Comparison of ENCODE assay signal across 8 mouse cellular contexts in the genomic region with DNA sequence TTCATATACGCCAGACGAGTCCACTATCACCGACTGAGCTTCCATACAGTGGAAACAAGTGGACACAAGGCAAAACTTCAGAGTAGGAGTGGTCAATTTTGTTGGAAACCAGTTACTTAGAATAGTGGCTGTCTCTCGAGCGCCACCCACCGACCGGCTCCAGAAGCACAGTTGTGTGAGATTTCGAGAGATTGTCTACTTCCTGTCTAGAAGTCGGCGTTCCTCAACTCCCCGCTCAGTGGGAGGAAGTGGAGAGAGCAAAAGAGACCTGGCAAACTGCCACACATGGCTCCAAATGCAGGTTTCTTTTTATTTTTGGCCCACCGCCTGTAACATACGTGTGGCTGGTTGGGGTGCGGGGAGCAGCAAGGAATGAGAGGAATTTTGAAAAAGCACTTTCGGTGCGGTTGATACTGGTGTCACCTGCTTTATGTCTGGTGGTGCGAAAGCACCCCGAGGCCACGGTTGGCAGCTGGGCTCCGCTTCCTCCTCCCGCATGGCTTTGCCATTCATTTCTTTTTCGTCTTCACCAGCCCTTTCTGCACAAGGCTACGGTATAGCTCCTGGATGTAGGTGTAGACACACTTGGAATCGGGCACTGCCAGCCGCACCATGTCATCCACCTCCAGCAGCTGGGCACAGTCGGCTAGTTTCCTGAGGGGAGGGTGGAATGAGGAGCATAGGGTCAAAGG. TPM values are rescaled to one million over a fixed set of nuclear protein-coding genes. Genes with fewer than 3 reads are reported as not detected.
DNase-seq lines count a peak whose midpoint lies in the region; ATAC-seq lines count a peak whose summit lies in the region.

No protein-coding gene starts in this region.

- H3K9ac ChIP-seq in intestine, embryonic 16.5 days (ENCODE audit: low read depth, low read length) = peak overlapping the region; percentile 20; the same call in 1 of the 2 replicates

- 35% methylated on average over 26 of the region's 26 CpGs for WGBS in intestine, embryonic 16.5 days

- peak; percentile 83 for DNase-seq in adrenal gland, adult 2 months
- DNase-seq in embryo, embryonic 9.5 days (ENCODE audit: extremely low spot score) = peak; percentile 89
- DNase-seq in gastrocnemius, postnatal 4 days (ENCODE audit: low spot score in 2 of 2) = peak; percentile 69 to 85
- peak; percentile 88 to 98 for DNase-seq in left cerebral cortex, postnatal 14 days (ENCODE audit: low spot score in 2 of 2)
- peak; percentile 80 for DNase-seq in right cerebral cortex, postnatal 14 days
- DNase-seq in urinary bladder, postnatal 14 days (ENCODE audit: low spot score) = peak; percentile 81

- peak; percentile 62 for ATAC-seq in intestine, embryonic 16.5 days
- peak; percentile 52 for ATAC-seq in megakaryocyte-erythroid progenitor cell, adult 5-6 weeks (replicated peaks; ENCODE audit: low FRiP score, low TSS enrichment, poor library complexity, severe bottlenecking)

- H3K27ac ChIP-seq in intestine, embryonic 16.5 days (ENCODE audit: low read length) = no peak overlapping the region

- H3K9me3 ChIP-seq in intestine, embryonic 16.5 days (ENCODE audit: control insufficient read depth, low read length) = no peaks in the 10 kb centered on the region

- no peaks in the 10 kb centered on the region for H3K27me3 ChIP-seq in intestine, embryonic 16.5 days (replicated peaks; ENCODE audit: control insufficient read depth, insufficient read depth, low read length)

- intact Hi-C loops in left cerebral cortex, postnatal 14 days (cut with DNase I) = loop anchor here (10.0 kb wide), 1 partner anchor 356 kb away; no protein-coding TSS in a partner anchor

- peak overlapping the region; percentile 51 for H3K4me2 ChIP-seq in intestine, embryonic 16.5 days (ENCODE audit: low read depth, low read length)

- H3K36me3 ChIP-seq in intestine, embryonic 16.5 days (ENCODE audit: control insufficient read depth, insufficient read depth, low read length) = no peaks in the 10 kb centered on the region

- H3K4me3 ChIP-seq in intestine, embryonic 16.5 days (ENCODE audit: low read length) = peak overlapping the region; percentile 31

- peaks cover 4% of the 10 kb centered on the region; the same call in 1 of the 2 replicates for H3K4me1 ChIP-seq in intestine, embryonic 16.5 days (ENCODE audit: control insufficient read depth, insufficient read depth, low read length)

RNA-seq across cellular contexts. Expression of a gene that starts 11.4 kb away (rescaled TPM):
- total RNA-seq in adrenal gland, adult 2 months (2021) = not detected
- polyA plus RNA-seq in adrenal gland, adult 2 months (2012; rRNA removed) = not detected in 2 replicates
- 10 to 100 TPM; 57.0 to 70.9 TPM for total RNA-seq in gastrocnemius, postnatal 4 days (2021)
- polyA plus RNA-seq in intestine, embryonic 16.5 days (2015; fragmentation: Nextera tagmentation; extraction: Ambion mirVana) = 0.10 and 0.17 TPM in 2 replicates
- not detected for total RNA-seq in left cerebral cortex, postnatal 14 days (2021)
- not detected in 2 replicates for total RNA-seq in megakaryocyte-erythroid progenitor cell, adult 5-6 weeks (2014; fragmentation: Nextera tagmentation)
- total RNA-seq in megakaryocyte-erythroid progenitor cell, adult 5-6 weeks (2017) = not detected in 2 replicates

RNA-seq across cellular contexts. Expression of a gene that starts 12.4 kb away (rescaled TPM):
- 10 to 100 TPM; 15.7 to 18.8 TPM for total RNA-seq in adrenal gland, adult 2 months (2021)
- 13.8 and 15.1 TPM in 2 replicates for polyA plus RNA-seq in adrenal gland, adult 2 months (2012; rRNA removed)
- 10 to 100 TPM; 10.7 to 11.4 TPM for total RNA-seq in gastrocnemius, postnatal 4 days (2021)
- polyA plus RNA-seq in intestine, embryonic 16.5 days (2015; fragmentation: Nextera tagmentation; extraction: Ambion mirVana) = 47.5 and 49.9 TPM in 2 replicates
- total RNA-seq in left cerebral cortex, postnatal 14 days (2021) = 1 to 10 TPM; 5.1 to 6.0 TPM
- 37.2 and 56.9 TPM in 2 replicates for total RNA-seq in megakaryocyte-erythroid progenitor cell, adult 5-6 weeks (2014; fragmentation: Nextera tagmentation)
- total RNA-seq in megakaryocyte-erythroid progenitor cell, adult 5-6 weeks (2017) = 35.3 and 56.3 TPM in 2 replicates

RNA-seq across cellular contexts. Expression of a gene that starts 15.8 kb away (rescaled TPM):
- total RNA-seq in adrenal gland, adult 2 months (2021) = 10 to 100 TPM; 38.5 to 59.6 TPM
- 17.0 and 19.2 TPM in 2 replicates for polyA plus RNA-seq in adrenal gland, adult 2 months (2012; rRNA removed)
- 10 to 100 TPM; 48.9 to 51.4 TPM for total RNA-seq in gastrocnemius, postnatal 4 days (2021)
- 59.7 and 61.5 TPM in 2 replicates for polyA plus RNA-seq in intestine, embryonic 16.5 days (2015; fragmentation: Nextera tagmentation; extraction: Ambion mirVana)
- 10 to 100 TPM; 59.7 to 63.5 TPM for total RNA-seq in left cerebral cortex, postnatal 14 days (2021)
- total RNA-seq in megakaryocyte-erythroid progenitor cell, adult 5-6 weeks (2014; fragmentation: Nextera tagmentation) = 91.6 and 94.6 TPM in 2 replicates
- 48.9 and 88.0 TPM in 2 replicates for total RNA-seq in megakaryocyte-erythroid progenitor cell, adult 5-6 weeks (2017)

RNA-seq across cellular contexts. Expression of a gene that starts 27.6 kb away (rescaled TPM):
- total RNA-seq in adrenal gland, adult 2 months (2021) = 10 to 100 TPM in 1 of 2 experiments, 1 to 10 TPM in 1; 4.4 to 12.7 TPM
- polyA plus RNA-seq in adrenal gland, adult 2 months (2012; rRNA removed) = 10.1 and 14.3 TPM in 2 replicates
- 1 to 10 TPM; 5.6 to 7.8 TPM for total RNA-seq in gastrocnemius, postnatal 4 days (2021)
- 12.8 and 14.6 TPM in 2 replicates for polyA plus RNA-seq in intestine, embryonic 16.5 days (2015; fragmentation: Nextera tagmentation; extraction: Ambion mirVana)
- under 1 TPM; 0.15 to 0.24 TPM for total RNA-seq in left cerebral cortex, postnatal 14 days (2021)
- total RNA-seq in megakaryocyte-erythroid progenitor cell, adult 5-6 weeks (2014; fragmentation: Nextera tagmentation) = 96.3 and 117 TPM in 2 replicates
- total RNA-seq in megakaryocyte-erythroid progenitor cell, adult 5-6 weeks (2017) = 40.1 and 70.3 TPM in 2 replicates

RNA-seq across cellular contexts. Expression of a gene that starts 35.8 kb away (rescaled TPM):
- total RNA-seq in adrenal gland, adult 2 months (2021) = 100 to 1,000 TPM in 1 of 2 experiments, 10 to 100 TPM in 1; 91.2 to 127 TPM
- polyA plus RNA-seq in adrenal gland, adult 2 months (2012; rRNA removed) = 129 and 154 TPM in 2 replicates
- 10 to 100 TPM; 67.9 to 78.7 TPM for total RNA-seq in gastrocnemius, postnatal 4 days (2021)
- polyA plus RNA-seq in intestine, embryonic 16.5 days (2015; fragmentation: Nextera tagmentation; extraction: Ambion mirVana) = 62.5 and 62.6 TPM in 2 replicates
- total RNA-seq in left cerebral cortex, postnatal 14 days (2021) = 1 to 10 TPM; 5.9 to 6.8 TPM
- total RNA-seq in megakaryocyte-erythroid progenitor cell, adult 5-6 weeks (2014; fragmentation: Nextera tagmentation) = not detected in 2 replicates
- total RNA-seq in megakaryocyte-erythroid progenitor cell, adult 5-6 weeks (2017) = not detected in 2 replicates

Comparison
In these comparisons a context has a peak if more than half of its experiments do, and no peak if none do; other contexts are left out.
1. RNA of a gene that starts 11.4 kb away (total RNA-seq): 57.0 to 70.9 TPM in gastrocnemius, postnatal 4 days; not detected in adrenal gland, adult 2 months, not detected in left cerebral cortex, postnatal 14 days and not detected in megakaryocyte-erythroid progenitor cell, adult 5-6 weeks; every median in the first group is over 10 times any median in the second.
2. Peak in every context shown above with its lines, with median percentiles within 50 percentile points of each other: DNase-seq.